Mouse (Mus musculus) heart, postnatal 4 days (tissue): ENCODE data around the gene Gm8879. TPM values are rescaled to one million over a fixed set of nuclear protein-coding genes. Genes with fewer than 3 reads are reported as not detected.
"Not testable (repeated sequence)": the region's sequence is repeated elsewhere in the genome, so short reads cannot be mapped to it uniquely, and the experiment has no call there.

Experiments used
- DNase-seq: peaks from one replicate; pipeline ENCODE4 v3.0.0; 2021
- total RNA-seq, 2 experiments: library from RNA; stranded (reverse); gene quantifications; 2 replicates each; pipeline ENCODE4 v1.2.3; 2021

Gm8879 gene
- total RNA-seq: not detected

GRCm38 (mm10) chr5:11127334-11127733, at the start of gene Gm8879:
Gm8879 (plus strand) TSS chr5:11127634.
- not testable (repeated sequence) for DNase-seq

- DNase-seq: peak; percentile 3
These were observed 10.6 kb downstream of the Gm8879 start for GRCm38 (mm10) chr5:11138031-11138430.

Other genes starting within 250 kb of the Gm8879 start
- not detected for gene Gm8871, start 179.8 kb upstream of the Gm8879 start, total RNA-seq
- not detected for gene Gm8857, start 179.8 kb upstream of the Gm8879 start, total RNA-seq
- gene Gm5861, start 55.4 kb downstream of the Gm8879 start, total RNA-seq: not detected
- not detected for gene Gm8890, start 128.4 kb downstream of the Gm8879 start, total RNA-seq
- not detected for gene Speer1, start 213.9 kb downstream of the Gm8879 start, total RNA-seq